Mouse (Mus musculus): Measurements from ENCODE around the gene Dhh. TPM values are rescaled to one million over a fixed set of nuclear protein-coding genes. Genes with fewer than 3 reads are reported as not detected.

The Dhh gene
- polyA plus RNA-seq, 1 experiment: not detected

- Histone ChIP-seq H3K4me1 (peaks cover 33% of the 10 kb centered on the region), H3K36me3 (replicated peaks; ENCODE audit: low read length) (peaks cover 100% of the 10 kb centered on the region), H3K9me3 (no peaks in the 10 kb centered on the region), H3K4me3 (replicated peaks) (no peak overlapping the region), H3K27me3 (replicated peaks) (no peaks in the 10 kb centered on the region)
- TF ChIP-seq GATA1 (IDR thresholded peaks at IDR 0.05; ENCODE audit: borderline replicate concordance, low read length) (no peak), FLI1 (IDR thresholded peaks at IDR 0.05; ENCODE audit: low read length) (no peak)
These were observed 54.6 kb downstream of the Dhh start for GRCm38 (mm10) chr15:98843595-98844223.

Other genes starting within 250 kb of the Dhh start
- 49.7 and 71.3 TPM in 2 replicates for gene Ddx23, start 235.6 kb downstream of the Dhh start, polyA plus RNA-seq (2012; ENCODE audit: insufficient read depth, low replicate concordance)
- 1.2 TPM in 1 of 2 replicates, not detected in the other for gene Rnd1, start 221.1 kb downstream of the Dhh start, polyA plus RNA-seq (2012; ENCODE audit: insufficient read depth, low replicate concordance)
- not detected in 2 replicates for gene Ccdc65, start 190.3 kb downstream of the Dhh start, polyA plus RNA-seq (2012; ENCODE audit: insufficient read depth, low replicate concordance)
- gene Fkbp11, start 170.3 kb downstream of the Dhh start, polyA plus RNA-seq (2012; ENCODE audit: insufficient read depth, low replicate concordance): 9.6 and 18.2 TPM in 2 replicates
- 7.0 and 17.8 TPM in 2 replicates for gene Arf3, start 135.3 kb downstream of the Dhh start, polyA plus RNA-seq (2012; ENCODE audit: insufficient read depth, low replicate concordance)
- not detected in 2 replicates for gene Wnt10b, start 120.4 kb downstream of the Dhh start, polyA plus RNA-seq (2012; ENCODE audit: insufficient read depth, low replicate concordance)
- not detected in 2 replicates for gene Wnt1, start 108.7 kb downstream of the Dhh start, polyA plus RNA-seq (2012; ENCODE audit: insufficient read depth, low replicate concordance)
- gene Ddn, start 89.0 kb downstream of the Dhh start, polyA plus RNA-seq (2012; ENCODE audit: insufficient read depth, low replicate concordance): 0.32 and 0.73 TPM in 2 replicates
- 237 and 264 TPM in 2 replicates for gene Prkag1, start 67.0 kb downstream of the Dhh start, polyA plus RNA-seq (2012; ENCODE audit: insufficient read depth, low replicate concordance)
- 11.9 and 17.8 TPM in 2 replicates for gene Kmt2d, start 27.3 kb downstream of the Dhh start, polyA plus RNA-seq (2012; ENCODE audit: insufficient read depth, low replicate concordance)
- gene Rhebl1, start 4.0 kb downstream of the Dhh start, polyA plus RNA-seq (2012; ENCODE audit: insufficient read depth, low replicate concordance): 0.19 TPM in 1 of 2 replicates, not detected in the other
- gene Lmbr1l, start 19.7 kb upstream of the Dhh start, polyA plus RNA-seq (2012; ENCODE audit: insufficient read depth, low replicate concordance): 0.87 and 4.8 TPM in 2 replicates
- 19.4 and 182 TPM in 2 replicates for gene Tuba1b, start 36.0 kb upstream of the Dhh start, polyA plus RNA-seq (2012; ENCODE audit: insufficient read depth, low replicate concordance)
- 2.5 and 169 TPM in 2 replicates for gene Gm49450, start 55.0 kb upstream of the Dhh start, polyA plus RNA-seq (2012; ENCODE audit: insufficient read depth, low replicate concordance)
- 40.3 and 115 TPM in 2 replicates for gene Tuba1a, start 55.2 kb upstream of the Dhh start, polyA plus RNA-seq (2012; ENCODE audit: insufficient read depth, low replicate concordance)
- gene Tuba1c, start 131.4 kb upstream of the Dhh start, polyA plus RNA-seq (2012; ENCODE audit: insufficient read depth, low replicate concordance): 62.0 and 103 TPM in 2 replicates
- gene Prph, start 156.6 kb upstream of the Dhh start, polyA plus RNA-seq (2012; ENCODE audit: insufficient read depth, low replicate concordance): not detected in 2 replicates
- 27.8 and 75.4 TPM in 2 replicates for gene Troap, start 176.0 kb upstream of the Dhh start, polyA plus RNA-seq (2012; ENCODE audit: insufficient read depth, low replicate concordance)
- gene C1ql4, start 189.3 kb upstream of the Dhh start, polyA plus RNA-seq (2012; ENCODE audit: insufficient read depth, low replicate concordance): not detected in 2 replicates
- gene Dnajc22, start 194.6 kb upstream of the Dhh start, polyA plus RNA-seq (2012; ENCODE audit: insufficient read depth, low replicate concordance): not detected in 2 replicates
- 5.3 and 8.2 TPM in 2 replicates for gene Spats2, start 227.4 kb upstream of the Dhh start, polyA plus RNA-seq (2012; ENCODE audit: insufficient read depth, low replicate concordance)

Measured in megakaryocyte, embryonic 14.5 days (primary cell).